Mouse (Mus musculus): ENCODE results near the gene Dgat2. TPM values are rescaled to one million over a fixed set of nuclear protein-coding genes. Genes with fewer than 3 reads are reported as not detected.

Gene Dgat2
- polyA plus RNA-seq, 1 experiment from 2014 or later = 139 TPM

Other genes with a start within 250 kb of the Dgat2 start
- gene Uvrag, start 41.6 kb downstream of the Dgat2 start, polyA plus RNA-seq (2015; fragmentation: Nextera tagmentation; extraction: Ambion mirVana) = 15.6 and 16.7 TPM in 2 replicates
- 3.0 and 3.4 TPM in 2 replicates for gene Mogat2, start 55.9 kb upstream of the Dgat2 start, polyA plus RNA-seq (2015; fragmentation: Nextera tagmentation; extraction: Ambion mirVana)
- gene Map6, start 84.7 kb upstream of the Dgat2 start, polyA plus RNA-seq (2015; fragmentation: Nextera tagmentation; extraction: Ambion mirVana) = 10.2 and 11.5 TPM in 2 replicates
- gene Serpinh1, start 170.5 kb upstream of the Dgat2 start, polyA plus RNA-seq (2015; fragmentation: Nextera tagmentation; extraction: Ambion mirVana) = 2,485 and 2,692 TPM in 2 replicates
- gene Gdpd5, start 198.7 kb upstream of the Dgat2 start, polyA plus RNA-seq (2015; fragmentation: Nextera tagmentation; extraction: Ambion mirVana) = 13.8 and 15.9 TPM in 2 replicates